7 mouse cellular contexts compared by ENCODE assay signal in genomic region chr10:110744686-110745639, GRCm38 (mm10). TPM values are rescaled to one million over a fixed set of nuclear protein-coding genes. Genes with fewer than 3 reads are reported as not detected.
A peak's percentile ranks its signal among the peaks of the same experiment; 100 is the strongest.
DNase-seq lines count a peak whose midpoint lies in the region; ATAC-seq and TF ChIP-seq lines count a peak whose summit lies in the region.

TSS of gene E2f7 (plus strand) at chr10:110745439.

- no peaks in the 10 kb centered on the region; the same call in 1 of the 2 replicates for H3K4me1 ChIP-seq in cortical plate, adult 2 months (ENCODE audit: control insufficient read depth, insufficient read depth, low read length)
- peaks cover 30% of the 10 kb centered on the region for H3K4me1 ChIP-seq in midbrain, embryonic 10.5 days

- H3K4me3 ChIP-seq in cortical plate, adult 2 months (ENCODE audit: insufficient read depth, low read length) = peak within 1 kb of the TSS; percentile 59
- H3K4me3 ChIP-seq in midbrain, embryonic 10.5 days = peak within 1 kb of the TSS; percentile 81

- H3K9me3 ChIP-seq in midbrain, embryonic 10.5 days (replicated peaks) = no peaks in the 10 kb centered on the region

- WGBS in midbrain, embryonic 10.5 days = under 1% methylated on average over 98 of the region's 98 CpGs

- intact Hi-C loops in left cerebral cortex, postnatal 25 days (cut with DNase I) = no loop called here

- TF ChIP-seq CTCF in cortical plate, adult 2 months (IDR thresholded peaks at IDR 0.05; ENCODE audit: extremely low read depth, insufficient read depth, low read length) = no peak

- TF ChIP-seq POLR2A in cortical plate, adult 2 months (IDR thresholded peaks at IDR 0.05; ENCODE audit: extremely low read depth, insufficient read depth, low read length) = no peak

- no peak within 1 kb of the TSS for H3K27ac ChIP-seq in cortical plate, adult 2 months (ENCODE audit: insufficient read depth, low read length)
- H3K27ac ChIP-seq in midbrain, embryonic 10.5 days (replicated peaks) = peak within 1 kb of the TSS; percentile 97

- peak; percentile 96 for ATAC-seq in inflammation-experienced regulatory T-cells, adult 6 months

- no peaks in the 10 kb centered on the region for H3K27me3 ChIP-seq in midbrain, embryonic 10.5 days (ENCODE audit: low read depth, poor library complexity, severe bottlenecking)

- H3K36me3 ChIP-seq in midbrain, embryonic 10.5 days = peaks cover 27% of the 10 kb centered on the region

- peak; percentile 59 for DNase-seq in adipocyte (ENCODE audit: low spot score)
- peak; percentile 89 for DNase-seq in gastrocnemius, postnatal 10 days
- peak; percentile 91 for DNase-seq in left cerebral cortex, postnatal 25 days (ENCODE audit: low spot score in 2 of 2)
- peak; percentile 94 for DNase-seq in midbrain, embryonic 10.5 days (ENCODE audit: low spot score)
- peak; percentile 94 for DNase-seq in right cerebral cortex, postnatal 4 days

RNA-seq across cellular contexts. Expression of gene E2f7, which starts in this region (rescaled TPM):
- 0.13 and 0.17 TPM in 2 replicates for polyA plus RNA-seq in cortical plate, adult 2 months (2012; rRNA removed)
- total RNA-seq in gastrocnemius, postnatal 10 days (2021) = 1 to 10 TPM; 2.9 to 4.6 TPM
- polyA plus RNA-seq in inflammation-experienced regulatory T-cells, adult 6 months (2017; shearing (Covaris generic)) = 1 to 10 TPM in 2 of 3 experiments, under 1 TPM in 1; 0.99 to 8.7 (median 1.3) TPM
- total RNA-seq in left cerebral cortex, postnatal 25 days (2021) = under 1 TPM; 0.69 to 0.92 TPM
- polyA plus RNA-seq in midbrain, embryonic 10.5 days (2016; fragmentation: Nextera tagmentation; extraction: Ambion mirVana) = 38.5 and 42.7 TPM in 2 replicates

Comparison
In these comparisons a context has a peak if more than half of its experiments do, and no peak if none do; other contexts are left out.
1. Peak in DNase-seq in left cerebral cortex, postnatal 25 days; RNA of the gene not detected or under 1 TPM.